Mouse (Mus musculus) CD4-positive helper T cell, adult 2 months (primary cell): ENCODE data around the gene Tanc2.

Experiments used
- DNase-seq: peaks from one replicate; pipeline ENCODE4 v3.0.0-alpha.2; 2012; ENCODE audit warnings: low read depth, missing footprints, low spot score

Gene Tanc2

GRCm38 (mm10) chr11:105589877-105590641, at the start of gene Tanc2:
Gene Tanc2 (plus strand): TSS chr11:105589986.
- DNase-seq, result peak; percentile 72

GRCm38 (mm10) chr11:105540781-105541180, 49.0 kb upstream of the Tanc2 start:
- no peak for DNase-seq

- DNase-seq, result no peak
Measured at GRCm38 (mm10) chr11:105541366-105541765, 48.4 kb upstream of the Tanc2 start.

DNA sequence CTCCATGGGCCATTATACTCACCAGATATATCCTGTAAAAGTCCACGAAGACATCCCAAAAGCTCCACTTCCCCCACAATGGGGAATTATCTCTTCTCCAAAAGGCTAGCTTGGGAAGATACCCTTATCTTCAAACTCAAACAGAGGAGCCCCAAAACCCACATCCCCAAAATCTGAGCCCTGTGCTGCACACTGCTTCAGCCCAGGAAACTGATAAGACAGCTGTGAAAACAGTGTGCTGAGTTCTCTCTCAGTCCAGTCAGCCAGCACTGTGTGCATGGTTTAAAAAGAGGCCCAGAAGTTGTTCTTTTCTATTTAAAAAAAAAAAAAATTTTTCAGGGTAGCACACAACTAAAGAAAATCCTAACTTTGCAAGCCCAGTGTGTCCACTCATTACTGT, 47.7 kb upstream of the Tanc2 start:
- DNase-seq, result no peak

- no peak for DNase-seq
Measured at GRCm38 (mm10) chr11:105545801-105546200, 44.0 kb upstream of the Tanc2 start.

DNA sequence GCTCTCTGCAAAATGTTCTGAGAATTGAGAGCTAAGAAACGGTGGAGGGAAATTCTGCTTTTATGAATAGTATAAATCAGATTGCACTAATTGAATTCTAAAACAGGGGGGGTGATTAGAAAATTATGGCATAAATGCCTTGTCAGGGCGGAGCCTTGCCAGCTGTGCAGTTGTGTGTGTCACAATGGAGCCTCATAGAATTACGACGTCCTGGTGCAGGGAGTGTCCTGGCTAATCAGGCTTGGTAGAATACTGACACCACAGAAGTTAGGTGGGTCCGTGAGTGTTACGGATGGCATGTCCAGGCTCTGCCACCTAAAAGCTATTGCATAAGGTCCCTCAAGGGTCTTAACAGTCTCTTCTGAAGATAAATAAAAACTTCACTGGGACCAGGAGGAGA, 43.4 kb upstream of the Tanc2 start:
- no peak for DNase-seq

DNA sequence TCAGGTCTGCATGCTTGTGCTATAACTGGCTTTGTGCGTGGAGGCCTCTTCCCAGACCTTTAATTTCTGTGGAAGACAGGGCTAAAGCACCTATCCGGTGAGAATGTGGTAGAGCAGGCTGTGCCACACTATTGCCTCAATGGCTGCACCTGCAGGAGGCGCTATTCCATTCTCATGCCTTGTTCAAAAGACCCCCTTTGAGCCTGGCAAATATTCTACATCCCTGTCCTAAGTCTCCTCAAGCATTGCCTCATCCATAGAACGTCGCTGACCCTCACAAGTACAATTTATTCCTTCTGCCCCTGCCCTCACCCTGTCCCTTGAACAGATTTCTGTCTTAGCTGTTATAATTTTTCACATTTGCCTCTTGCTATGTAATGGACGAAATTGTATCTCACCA, 41.4 kb upstream of the Tanc2 start:
- no peak for DNase-seq

DNA sequence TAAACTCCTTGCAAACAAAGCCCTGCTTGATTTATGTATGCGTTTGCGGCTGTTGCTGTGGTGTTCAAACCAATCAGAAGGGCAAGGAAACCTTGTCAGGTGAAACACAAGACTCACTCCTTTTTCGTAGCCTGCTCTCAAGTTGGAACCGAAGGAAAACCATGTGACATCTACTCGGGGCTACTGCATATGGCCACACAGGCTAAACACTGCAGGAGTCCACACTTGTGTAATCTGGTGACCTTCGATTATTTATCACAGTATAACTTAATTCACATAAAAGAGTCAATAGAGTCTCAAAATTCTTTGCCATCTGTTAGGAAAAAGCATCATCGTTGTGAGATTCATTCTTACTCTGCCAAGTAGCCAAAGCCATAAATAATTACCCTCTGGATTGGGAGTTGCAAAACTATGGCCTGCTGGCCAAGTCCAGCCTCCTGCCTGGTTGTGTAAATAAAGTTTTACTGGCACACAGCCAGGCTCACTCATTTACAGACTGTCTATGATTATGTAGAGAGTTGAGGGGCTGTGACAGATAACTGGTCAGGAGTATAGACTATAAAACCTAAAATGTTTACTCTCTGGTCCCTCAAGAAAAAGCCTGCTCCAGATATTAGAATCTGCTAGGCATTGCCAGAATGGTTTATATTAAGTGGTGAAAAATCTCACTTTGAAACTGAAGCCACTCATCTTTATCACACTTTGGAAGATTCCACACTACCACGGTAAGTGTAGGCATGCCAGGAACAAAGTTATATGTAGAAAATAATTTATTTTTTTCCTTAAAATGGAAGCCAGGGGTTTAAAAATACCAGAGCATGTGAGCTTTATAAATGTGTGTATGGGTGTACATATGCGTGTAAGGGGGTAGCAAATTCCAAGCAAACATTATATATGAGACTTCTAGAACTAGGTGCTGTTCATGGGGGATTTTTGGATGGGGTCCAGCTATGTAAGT, 40.3 kb upstream of the Tanc2 start:
- DNase-seq, result no peak

GRCm38 (mm10) chr11:105557285-105557684, 32.5 kb upstream of the Tanc2 start:
- no peak for DNase-seq

- DNase-seq, result no peak
Measured at GRCm38 (mm10) chr11:105558091-105558490, 31.7 kb upstream of the Tanc2 start.

GRCm38 (mm10) chr11:105558803-105559505, 30.8 kb upstream of the Tanc2 start:
- no peak for DNase-seq

DNA sequence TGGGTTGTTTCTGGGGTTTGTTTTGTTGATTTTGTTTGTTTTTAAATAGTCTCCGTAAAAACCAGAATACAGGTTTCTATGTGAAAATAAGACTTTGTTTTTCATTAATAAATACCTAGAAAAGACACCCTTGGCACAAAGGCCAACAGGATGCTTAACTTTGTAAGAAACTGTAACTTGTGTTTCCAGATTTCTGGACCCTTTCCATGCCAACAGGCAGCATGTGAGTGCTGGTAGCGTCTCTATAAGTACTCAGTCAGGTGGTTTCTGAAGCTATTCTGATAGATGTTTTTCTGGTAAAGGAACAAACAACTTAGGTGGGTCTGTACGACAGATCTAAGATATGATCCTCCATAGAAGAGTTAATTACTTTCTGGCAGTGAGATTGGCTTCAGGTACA, 26.2 kb upstream of the Tanc2 start:
- no peak for DNase-seq

DNA sequence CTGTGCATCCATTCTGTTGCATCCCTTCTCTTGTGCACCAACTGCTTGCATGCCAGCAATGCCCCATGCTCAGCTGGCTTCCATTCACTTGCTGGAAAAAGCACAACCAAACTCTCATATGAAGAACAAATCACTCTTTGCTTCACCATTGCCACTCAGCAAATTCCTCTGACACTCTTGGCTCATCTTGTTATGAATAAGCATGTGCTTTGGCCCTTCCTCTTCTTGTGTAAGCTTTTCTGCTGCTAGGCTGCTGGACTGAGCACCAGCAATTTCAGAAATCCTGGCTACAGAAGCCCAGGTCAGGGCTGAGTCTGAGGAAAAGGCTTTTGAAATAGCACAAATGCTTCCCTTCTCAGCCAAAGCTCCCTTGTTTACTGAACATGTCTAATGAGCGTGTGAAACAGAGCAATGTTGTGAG, 22.6 kb upstream of the Tanc2 start:
- DNase-seq, result no peak

DNA sequence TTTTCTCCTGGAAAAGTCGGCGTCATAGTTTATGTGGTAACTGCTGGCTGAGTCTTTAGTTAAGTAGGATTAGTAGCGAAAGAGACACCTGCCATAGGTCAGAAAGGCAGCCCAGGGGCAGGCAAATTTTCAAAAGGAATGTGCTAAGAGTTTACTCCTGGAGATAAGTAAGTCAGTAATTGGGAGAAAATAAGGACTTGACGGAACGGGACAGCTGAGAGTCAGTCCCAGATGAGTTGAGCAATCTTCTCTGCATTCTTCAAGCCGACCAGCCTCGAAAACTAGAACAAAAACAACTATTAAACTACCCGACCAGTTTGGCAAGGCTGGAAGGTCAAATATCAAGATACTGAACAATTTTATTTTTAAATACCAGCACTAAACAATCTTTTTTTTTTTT, 17.8 kb upstream of the Tanc2 start:
- no peak for DNase-seq

DNA sequence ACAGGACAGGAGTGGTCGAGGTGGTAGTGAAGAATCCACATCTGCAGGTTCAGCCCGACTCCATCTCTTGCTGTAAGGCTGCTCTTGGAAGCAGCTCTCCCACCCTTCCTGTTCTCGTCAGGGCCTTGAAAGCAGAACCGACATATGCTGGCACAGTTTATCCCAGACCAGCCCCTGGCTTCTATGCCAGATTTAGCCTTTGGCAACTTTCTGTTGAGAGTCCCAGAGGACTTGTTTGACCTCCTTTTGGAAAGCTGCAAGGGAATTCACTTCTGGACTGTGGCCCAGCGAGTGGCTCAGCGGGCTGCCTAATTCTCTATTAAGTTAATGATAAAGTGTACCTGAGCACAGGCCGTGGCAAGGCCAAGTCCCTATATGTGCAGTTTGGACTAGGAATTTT, 15.5 kb upstream of the Tanc2 start:
- no peak for DNase-seq

DNA sequence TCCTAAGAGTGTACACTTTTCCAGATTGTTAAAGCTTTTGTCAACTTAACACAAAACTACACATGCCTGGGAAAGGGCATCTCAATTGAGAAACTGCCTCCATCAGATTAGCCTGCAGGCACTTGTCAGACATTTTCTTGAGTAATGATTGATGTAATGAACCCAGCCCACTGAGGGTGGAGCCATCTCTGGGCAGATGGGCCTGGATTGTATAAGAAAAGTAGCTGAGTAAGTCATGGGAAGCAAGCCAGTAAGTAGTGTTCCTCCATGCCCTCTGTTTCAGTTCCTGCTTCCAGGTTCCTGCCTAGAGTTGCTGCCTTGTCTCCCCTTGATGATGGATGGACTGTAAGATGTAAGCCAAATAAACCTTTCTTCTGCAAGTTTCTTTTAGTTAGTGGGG, 12.6 kb upstream of the Tanc2 start:
- no peak for DNase-seq

DNA sequence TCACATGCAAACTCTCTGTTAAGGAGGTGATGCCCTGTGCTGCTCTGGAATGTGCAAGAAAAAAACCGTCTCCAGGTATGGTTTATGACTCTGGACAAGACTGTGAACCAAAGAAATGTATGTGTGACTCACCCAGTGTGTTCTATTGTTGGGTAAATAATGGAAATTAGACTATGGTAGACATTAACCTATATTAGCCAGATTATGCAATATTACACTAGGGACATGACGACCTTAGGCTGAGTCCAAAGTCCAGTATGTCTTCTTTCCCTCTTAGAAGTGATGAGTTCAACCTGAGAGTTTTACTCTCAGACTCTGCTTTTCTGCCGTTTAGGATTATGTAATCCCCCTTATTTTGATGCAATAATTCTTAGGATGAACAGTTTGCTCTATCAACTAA, 7.8 kb upstream of the Tanc2 start:
- no peak for DNase-seq

DNA sequence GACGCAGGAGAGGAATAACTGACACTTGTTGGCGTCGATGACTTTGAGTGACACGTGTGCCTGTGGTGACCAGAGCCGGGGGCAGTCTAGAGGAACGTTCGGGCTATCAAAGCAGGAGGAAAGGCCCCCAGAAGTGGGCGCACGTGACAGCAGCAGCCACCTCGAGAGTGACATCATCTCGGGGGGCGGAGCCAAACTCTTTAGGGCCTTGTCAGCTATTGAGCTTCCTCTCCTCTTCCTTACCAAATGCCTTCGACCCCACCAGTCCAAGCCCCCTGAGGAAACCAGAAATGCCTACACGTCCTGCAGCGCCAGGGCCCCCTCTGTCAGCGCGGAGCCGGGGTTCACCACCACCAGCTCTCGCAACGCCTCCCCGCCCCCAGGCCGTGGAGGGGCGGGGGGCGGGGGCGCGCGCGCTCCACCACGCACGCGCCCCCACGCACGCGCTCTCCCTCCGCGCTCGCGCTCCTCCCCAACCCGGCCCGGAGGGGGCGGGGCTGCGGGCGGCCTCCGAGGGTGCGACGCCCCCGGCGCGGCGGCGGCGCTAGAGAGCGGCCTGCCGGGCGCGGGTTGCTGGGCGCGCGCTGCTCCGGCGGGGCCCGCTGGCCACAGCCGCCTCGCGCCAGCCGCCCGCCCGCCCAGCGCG, 432 bp upstream of the Tanc2 start:
- peak; percentile 86 for DNase-seq

- peak; percentile 73 for DNase-seq
Measured at GRCm38 (mm10) chr11:105591905-105592304, 2.1 kb downstream of the Tanc2 start.

- DNase-seq, result no peak
Measured at GRCm38 (mm10) chr11:105602177-105602576, 12.4 kb downstream of the Tanc2 start.

GRCm38 (mm10) chr11:105626201-105626600, 36.4 kb downstream of the Tanc2 start:
- DNase-seq, result no peak

GRCm38 (mm10) chr11:105643995-105644394, 54.2 kb downstream of the Tanc2 start:
- peak; percentile 10 for DNase-seq
